Mouse (Mus musculus) frontal cortex, postnatal 36 days (tissue): ENCODE data around the gene Myo9b.

Source experiments
- DNase-seq, 2 experiments: peaks; one replicate each; pipeline ENCODE4 v3.0.0; 2022; ENCODE audit warnings: low spot score in 2 of 2

Myo9b gene

GRCm38 (mm10) chr8:71367529-71368176 lies 95.1 kb downstream of the Myo9b start:
- no peak for DNase-seq

- DNase-seq = no peak
Observed at GRCm38 (mm10) chr8:71368366-71368765, 95.9 kb downstream of the Myo9b start.

GRCm38 (mm10) chr8:71369040-71369718 lies 96.7 kb downstream of the Myo9b start:
- no peak for DNase-seq

- no peak for DNase-seq
Observed at GRCm38 (mm10) chr8:71370711-71371235, 98.3 kb downstream of the Myo9b start.

GRCm38 (mm10) chr8:71371236-71371848 lies 98.8 kb downstream of the Myo9b start, which contains the start of gene Ocel1:
Gene Ocel1, plus strand, starts transcription at chr8:71371298.
- DNase-seq = peak; percentile 95 to 99

GRCm38 (mm10) chr8:71372427-71372826 lies 99.9 kb downstream of the Myo9b start:
- no peak for DNase-seq

GRCm38 (mm10) chr8:71373000-71373399 lies 100.5 kb downstream of the Myo9b start:
- DNase-seq = no peak

GRCm38 (mm10) chr8:71374616-71375206 lies 102.2 kb downstream of the Myo9b start:
- DNase-seq = no peak

- DNase-seq = peak; percentile 57 to 78
Observed at GRCm38 (mm10) chr8:71375581-71376422, 103.3 kb downstream of the Myo9b start.

- no peak for DNase-seq
Observed at GRCm38 (mm10) chr8:71376423-71377030, 104.0 kb downstream of the Myo9b start.

- no peak for DNase-seq
Observed at GRCm38 (mm10) chr8:71379008-71379407, 106.5 kb downstream of the Myo9b start.

- no peak for DNase-seq
Observed at GRCm38 (mm10) chr8:71379512-71380075, 107.1 kb downstream of the Myo9b start.

GRCm38 (mm10) chr8:71380178-71381171 lies 108.0 kb downstream of the Myo9b start:
- no peak for DNase-seq

- no peak for DNase-seq
Observed at GRCm38 (mm10) chr8:71381421-71381970, 109.0 kb downstream of the Myo9b start, which contains the start of gene Nr2f6. Gene Nr2f6, minus strand, starts transcription at chr8:71381960.

- DNase-seq = peak in 1 of 2 experiments; percentile 62
Observed at GRCm38 (mm10) chr8:71381971-71382961, 109.8 kb downstream of the Myo9b start.

- no peak for DNase-seq
Observed at GRCm38 (mm10) chr8:71383396-71383795, 110.9 kb downstream of the Myo9b start.

GRCm38 (mm10) chr8:71383860-71384259 lies 111.3 kb downstream of the Myo9b start:
- DNase-seq = no peak
